Mouse (Mus musculus): Measurements from ENCODE around the gene Bcas3. TPM values are rescaled to one million over a fixed set of nuclear protein-coding genes. Genes with fewer than 3 reads are reported as not detected.

Gene Bcas3
- polyA plus RNA-seq, 1 experiment from 2014 or later = 31.5 TPM

- H3K4me3 ChIP-seq (replicated peaks; ENCODE audit: low read depth, low read length) = peak overlapping the region; percentile 65
- TF ChIP-seq CTCF (IDR thresholded peaks at IDR 0.05; ENCODE audit: low read depth) = no peak
- 0 out of 2 replicates have a peak, but pooled peaks cover 7% of the 10 kb centered on the region for H3K27me3 ChIP-seq (ENCODE audit: insufficient read depth, low read length)
- peak; percentile 53 for DNase-seq (ENCODE audit: low spot score)
- H3K9me3 ChIP-seq (replicated peaks; ENCODE audit: low read length) = no peaks in the 10 kb centered on the region
- ATAC-seq (replicated peaks; ENCODE audit: low FRiP score, low read depth) = no peak
- WGBS = 4% methylated on average over 60 of the region's 61 CpGs
- peak overlapping the region; percentile 96 for H3K27ac ChIP-seq
- no peaks in the 10 kb centered on the region for H3K36me3 ChIP-seq (ENCODE audit: insufficient read depth, low read length)
- H3K4me2 ChIP-seq (ENCODE audit: low read length) = peak overlapping the region; percentile 72
- peak overlapping the region; percentile 61 for H3K9ac ChIP-seq (ENCODE audit: low read depth, low read length)
- peaks cover 47% of the 10 kb centered on the region for H3K4me1 ChIP-seq (replicated peaks; ENCODE audit: insufficient read depth, low read length)
Measured at GRCm38 (mm10) chr11:85829520-85830440, 476.8 kb downstream of the Bcas3 start.

- ATAC-seq (replicated peaks; ENCODE audit: low FRiP score, low read depth) (no peak), DNase-seq (ENCODE audit: low spot score) (peak; percentile 75)
- 9% methylated on average over 17 of the region's 17 CpGs for WGBS
- Histone ChIP-seq H3K27ac (peak overlapping the region; percentile 96), H3K4me2 (ENCODE audit: low read length) (peak overlapping the region; percentile 72), H3K36me3 (ENCODE audit: insufficient read depth, low read length) (peaks cover 2% of the 10 kb centered on the region; the same call in 1 of the 2 replicates), H3K9ac (ENCODE audit: low read depth, low read length) (peak overlapping the region; percentile 61; the same call in 1 of the 2 replicates), H3K4me3 (replicated peaks; ENCODE audit: low read depth, low read length) (peak overlapping the region; percentile 65), H3K9me3 (replicated peaks; ENCODE audit: low read length) (no peaks in the 10 kb centered on the region), H3K27me3 (ENCODE audit: insufficient read depth, low read length) (0 out of 2 replicates have a peak, but pooled peaks cover 7% of the 10 kb centered on the region), H3K4me1 (replicated peaks; ENCODE audit: insufficient read depth, low read length) (peaks cover 39% of the 10 kb centered on the region)
- TF ChIP-seq CTCF (IDR thresholded peaks at IDR 0.05; ENCODE audit: low read depth) = peak; percentile 54
Measured at GRCm38 (mm10) chr11:85830901-85831341, 478.0 kb downstream of the Bcas3 start.

DNA sequence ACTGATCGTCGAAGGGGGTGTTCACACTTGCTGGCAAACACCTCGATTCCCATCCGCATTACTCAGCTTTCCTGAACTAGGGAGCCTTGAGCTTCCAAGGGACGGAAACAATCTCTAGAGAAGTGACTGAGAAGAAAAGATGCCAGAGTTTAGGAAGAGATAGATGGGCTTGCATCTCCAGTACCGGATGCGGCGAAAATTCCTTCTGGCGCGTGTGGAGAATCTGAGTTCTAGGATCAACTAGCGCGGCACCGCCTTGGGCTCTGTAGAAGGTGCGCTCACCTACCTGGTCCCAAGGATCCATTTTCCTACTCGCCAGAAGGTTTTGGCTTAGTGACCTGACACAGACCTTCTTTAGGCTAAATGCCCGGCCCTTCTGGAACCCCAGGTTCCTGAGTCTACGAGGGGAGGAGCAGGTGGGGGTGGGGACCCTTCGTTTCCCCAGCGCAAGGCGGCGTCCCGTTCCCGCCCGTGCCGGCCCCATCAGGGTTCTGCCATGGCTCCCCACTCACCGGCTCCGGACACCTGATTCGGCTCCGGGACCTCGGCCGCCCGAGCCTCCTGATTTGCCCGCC, 478.8 kb downstream of the Bcas3 start:
- no peak for TF ChIP-seq CTCF (IDR thresholded peaks at IDR 0.05; ENCODE audit: low read depth)
- WGBS = 2% methylated on average over 33 of the region's 33 CpGs

GRCm38 (mm10) chr11:85832231-85832924, 479.4 kb downstream of the Bcas3 start, which contains the start of gene Tbx2:
Gene Tbx2 (plus strand): TSS chr11:85832551.
- peaks cover 26% of the 10 kb centered on the region for H3K4me1 ChIP-seq (replicated peaks; ENCODE audit: insufficient read depth, low read length)
- peak within 1 kb of the TSS; percentile 72 for H3K4me2 ChIP-seq (ENCODE audit: low read length)
- H3K9ac ChIP-seq (ENCODE audit: low read depth, low read length) = peak within 1 kb of the TSS; percentile 85
- peak; percentile 45; the same call in 1 of the 2 replicates for TF ChIP-seq CTCF (IDR thresholded peaks at IDR 0.05; ENCODE audit: low read depth)
- no peaks in the 10 kb centered on the region for H3K9me3 ChIP-seq (replicated peaks; ENCODE audit: low read length)
- DNase-seq (ENCODE audit: low spot score) = peak; percentile 96
- H3K27ac ChIP-seq = peak within 1 kb of the TSS; percentile 96
- H3K27me3 ChIP-seq (ENCODE audit: insufficient read depth, low read length) = 0 out of 2 replicates have a peak, but pooled peaks cover 7% of the 10 kb centered on the region
- 1% methylated on average over 44 of the region's 52 CpGs for WGBS
- H3K4me3 ChIP-seq (replicated peaks; ENCODE audit: low read depth, low read length) = peak within 1 kb of the TSS; percentile 65
- ATAC-seq (replicated peaks; ENCODE audit: low FRiP score, low read depth) = peak; percentile 84
- peaks cover 14% of the 10 kb centered on the region; the same call in 1 of the 2 replicates for H3K36me3 ChIP-seq (ENCODE audit: insufficient read depth, low read length)

More for the DNA sequence above, 478.8 kb downstream of the Bcas3 start:
- Histone ChIP-seq H3K4me2 (ENCODE audit: low read length) (peak overlapping the region; percentile 72), H3K27me3 (ENCODE audit: insufficient read depth, low read length) (0 out of 2 replicates have a peak, but pooled peaks cover 7% of the 10 kb centered on the region), H3K36me3 (ENCODE audit: insufficient read depth, low read length) (peaks cover 10% of the 10 kb centered on the region; the same call in 1 of the 2 replicates), H3K27ac (peak overlapping the region; percentile 96), H3K4me3 (replicated peaks; ENCODE audit: low read depth, low read length) (peak overlapping the region; percentile 65), H3K4me1 (replicated peaks; ENCODE audit: insufficient read depth, low read length) (peaks cover 32% of the 10 kb centered on the region), H3K9me3 (replicated peaks; ENCODE audit: low read length) (no peaks in the 10 kb centered on the region), H3K9ac (ENCODE audit: low read depth, low read length) (peak overlapping the region; percentile 85)
- ATAC-seq (replicated peaks; ENCODE audit: low FRiP score, low read depth) (no peak), DNase-seq (ENCODE audit: low spot score) (peak; percentile 66)

GRCm38 (mm10) chr11:85833081-85833521, 480.1 kb downstream of the Bcas3 start:
- WGBS = 1% methylated on average over 37 of the region's 54 CpGs
- Histone ChIP-seq H3K4me2 (ENCODE audit: low read length) (peak overlapping the region; percentile 72), H3K9me3 (replicated peaks; ENCODE audit: low read length) (no peaks in the 10 kb centered on the region), H3K27ac (peak overlapping the region; percentile 96), H3K27me3 (ENCODE audit: insufficient read depth, low read length) (0 out of 2 replicates have a peak, but pooled peaks cover 7% of the 10 kb centered on the region), H3K4me1 (replicated peaks; ENCODE audit: insufficient read depth, low read length) (peaks cover 28% of the 10 kb centered on the region), H3K4me3 (replicated peaks; ENCODE audit: low read depth, low read length) (peak overlapping the region; percentile 65), H3K36me3 (ENCODE audit: insufficient read depth, low read length) (peaks cover 20% of the 10 kb centered on the region; the same call in 1 of the 2 replicates), H3K9ac (ENCODE audit: low read depth, low read length) (peak overlapping the region; percentile 85)
- peak; percentile 32 for DNase-seq (ENCODE audit: low spot score)
- TF ChIP-seq CTCF (IDR thresholded peaks at IDR 0.05; ENCODE audit: low read depth) = no peak
- ATAC-seq (replicated peaks; ENCODE audit: low FRiP score, low read depth) = no peak
